Mouse (Mus musculus) lung, adult 2 months (tissue): ENCODE data around the gene Krtap4-13.
"Not testable (repeated sequence)": the region's sequence is repeated elsewhere in the genome, so short reads cannot be mapped to it uniquely, and the experiment has no call there.

Experiments
- CTCF ChIP-seq: fragments of 200-500 bp; IDR thresholded peaks from 2 replicates; pipeline ENCODE4 v1.5.1; 2011; ENCODE audit warnings: mild to moderate bottlenecking, low read length, control low read depth; ENCODE audit not compliant: insufficient read depth
- POLR2A ChIP-seq: fragments of 200-500 bp; IDR thresholded peaks from 2 replicates; pipeline ENCODE4 v1.6.1; 2011; ENCODE audit warnings: low read depth, mild to moderate bottlenecking, control low read depth, low read length, borderline replicate concordance; ENCODE audit errors: extremely low read depth

GRCm38 (mm10) chr11:99772813-99773212 is 36.9 kb downstream of the Krtap4-13 start, which contains the start of gene Gm11595:
- not testable (repeated sequence) for TF ChIP-seq POLR2A, CTCF
